ENCODE assay signal across 8 mouse cellular contexts in the genomic region with DNA sequence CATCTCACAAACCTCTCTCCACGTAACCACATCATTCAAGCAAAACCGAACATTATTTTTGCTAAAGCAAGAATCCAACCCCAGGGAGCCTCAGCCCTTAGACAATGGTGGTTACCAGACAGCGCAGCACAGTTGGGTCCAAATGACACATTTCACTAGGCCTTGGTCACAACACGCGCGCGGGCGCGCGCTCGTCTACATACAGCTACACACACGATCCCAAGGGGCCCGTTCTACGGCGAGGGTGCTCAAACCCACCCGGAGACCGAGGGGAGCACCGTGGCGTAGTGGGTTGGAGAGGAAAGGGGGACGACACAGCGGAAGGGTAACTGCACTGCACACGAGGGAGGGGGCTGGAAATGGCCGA. TPM values are rescaled to one million over a fixed set of nuclear protein-coding genes. Genes with fewer than 3 reads are reported as not detected.
DNase-seq lines count a peak whose midpoint lies in the region; ATAC-seq and TF ChIP-seq lines count a peak whose summit lies in the region.

No protein-coding gene starts in this region.

- peak; percentile 4; the same call in 1 of the 2 replicates for ATAC-seq in forebrain, embryonic 13.5 days
- no peak for ATAC-seq in heart, postnatal 0 days (ENCODE audit: insufficient read depth, low read depth)
- ATAC-seq in liver, embryonic 15.5 days (ENCODE audit: insufficient read depth), result no peak
- peak; percentile 13; the same call in 1 of the 2 replicates for ATAC-seq in neural tube, embryonic 13.5 days (ENCODE audit: low read depth)

- H3K4me1 ChIP-seq in E14TG2a.4 (replicated peaks; ENCODE audit: low read depth, low read length), result peaks cover 39% of the 10 kb centered on the region
- peaks cover 23% of the 10 kb centered on the region for H3K4me1 ChIP-seq in forebrain, embryonic 13.5 days
- H3K4me1 ChIP-seq in heart, postnatal 0 days (ENCODE audit: control insufficient read depth, insufficient read depth), result peaks cover 5% of the 10 kb centered on the region
- H3K4me1 ChIP-seq in liver, embryonic 15.5 days (replicated peaks), result peaks cover 38% of the 10 kb centered on the region
- peaks cover 37% of the 10 kb centered on the region for H3K4me1 ChIP-seq in neural tube, embryonic 13.5 days (replicated peaks)

- H3K9ac ChIP-seq in forebrain, embryonic 13.5 days, result peak overlapping the region; percentile 100
- H3K9ac ChIP-seq in heart, postnatal 0 days (replicated peaks; ENCODE audit: low read depth, low read length), result peak overlapping the region; percentile 97
- peak overlapping the region; percentile 98 for H3K9ac ChIP-seq in liver, embryonic 15.5 days
- peak overlapping the region; percentile 100 for H3K9ac ChIP-seq in neural tube, embryonic 13.5 days

- no peaks in the 10 kb centered on the region for H3K27me3 ChIP-seq in E14TG2a.4 (ENCODE audit: insufficient read depth, low read length)
- no peaks in the 10 kb centered on the region for H3K27me3 ChIP-seq in forebrain, embryonic 13.5 days
- no peaks in the 10 kb centered on the region for H3K27me3 ChIP-seq in heart, postnatal 0 days (ENCODE audit: control insufficient read depth, insufficient read depth, low read length)
- no peaks in the 10 kb centered on the region for H3K27me3 ChIP-seq in liver, embryonic 15.5 days
- no peaks in the 10 kb centered on the region for H3K27me3 ChIP-seq in neural tube, embryonic 13.5 days

- no peaks in the 10 kb centered on the region for H3K9me3 ChIP-seq in E14TG2a.4 (ENCODE audit: low read length)
- H3K9me3 ChIP-seq in forebrain, embryonic 13.5 days (replicated peaks), result no peaks in the 10 kb centered on the region
- no peaks in the 10 kb centered on the region for H3K9me3 ChIP-seq in heart, postnatal 0 days (replicated peaks; ENCODE audit: control insufficient read depth, low read length)
- no peaks in the 10 kb centered on the region for H3K9me3 ChIP-seq in liver, embryonic 15.5 days (replicated peaks)
- no peaks in the 10 kb centered on the region for H3K9me3 ChIP-seq in neural tube, embryonic 13.5 days

- DNase-seq in c-Kit-positive CD71-positive TER-119-positive erythroid progenitor cells, embryonic 14.5 days (ENCODE audit: low spot score), result peak; percentile 62
- peak; percentile 46 for DNase-seq in heart, postnatal 0 days (ENCODE audit: low spot score)
- peak; percentile 65 to 71 for DNase-seq in kidney, postnatal 25 days
- peak; percentile 49 for DNase-seq in telencephalon, adult 2 months (ENCODE audit: low read depth, low spot score)

- TF ChIP-seq CTCF in E14TG2a.4 (conservative IDR thresholded peaks at IDR 0.05; ENCODE audit: low read length), result no peak
- no peak for TF ChIP-seq CTCF in heart, postnatal 0 days (IDR thresholded peaks at IDR 0.05; ENCODE audit: low read depth)

- peak overlapping the region; percentile 90 for H3K4me3 ChIP-seq in E14TG2a.4 (replicated peaks; ENCODE audit: low read length)
- H3K4me3 ChIP-seq in forebrain, embryonic 13.5 days, result peak overlapping the region; percentile 99
- H3K4me3 ChIP-seq in heart, postnatal 0 days (ENCODE audit: low read depth, low read length), result peak overlapping the region; percentile 86
- H3K4me3 ChIP-seq in liver, embryonic 15.5 days (replicated peaks), result peak overlapping the region; percentile 95
- H3K4me3 ChIP-seq in neural tube, embryonic 13.5 days, result peak overlapping the region; percentile 89

- H3K27ac ChIP-seq in forebrain, embryonic 13.5 days, result peak overlapping the region; percentile 100
- H3K27ac ChIP-seq in heart, postnatal 0 days (ENCODE audit: low read depth), result peak overlapping the region; percentile 100
- H3K27ac ChIP-seq in liver, embryonic 15.5 days (replicated peaks), result peak overlapping the region; percentile 98
- peak overlapping the region; percentile 100 for H3K27ac ChIP-seq in neural tube, embryonic 13.5 days (replicated peaks)

- H3K36me3 ChIP-seq in E14TG2a.4 (ENCODE audit: insufficient read depth, low read length), result no peaks in the 10 kb centered on the region
- no peaks in the 10 kb centered on the region for H3K36me3 ChIP-seq in forebrain, embryonic 13.5 days (ENCODE audit: poor library complexity, severe bottlenecking)
- no peaks in the 10 kb centered on the region for H3K36me3 ChIP-seq in heart, postnatal 0 days (replicated peaks; ENCODE audit: control insufficient read depth, insufficient read depth, low read length)
- no peaks in the 10 kb centered on the region for H3K36me3 ChIP-seq in liver, embryonic 15.5 days (replicated peaks)
- no peaks in the 10 kb centered on the region for H3K36me3 ChIP-seq in neural tube, embryonic 13.5 days

- under 1% methylated on average over 23 of the region's 23 CpGs for WGBS in forebrain, embryonic 13.5 days
- WGBS in heart, postnatal 0 days, result under 1% methylated on average over 23 of the region's 23 CpGs
- under 1% methylated on average over 23 of the region's 23 CpGs for WGBS in liver, embryonic 15.5 days (ENCODE audit: insufficient replicate concordance)
- WGBS in neural tube, embryonic 13.5 days, result 0% methylated on average over 23 of the region's 23 CpGs

- TF ChIP-seq EP300 in heart, postnatal 0 days (IDR thresholded peaks at IDR 0.05; ENCODE audit: low read depth), result no peak

- peak overlapping the region; percentile 73 for H3K4me2 ChIP-seq in forebrain, embryonic 13.5 days
- H3K4me2 ChIP-seq in heart, postnatal 0 days (ENCODE audit: low read depth, low read length), result peak overlapping the region; percentile 66
- peak overlapping the region; percentile 90 for H3K4me2 ChIP-seq in liver, embryonic 15.5 days
- H3K4me2 ChIP-seq in neural tube, embryonic 13.5 days, result peak overlapping the region; percentile 74

RNA-seq across cellular contexts. Expression of gene Fbxo11, which starts 1.1 kb away (rescaled TPM):
- polyA plus RNA-seq in forebrain, embryonic 13.5 days (2015; fragmentation: Nextera tagmentation; extraction: Ambion mirVana), result 28.0 and 28.6 TPM in 2 replicates
- total RNA-seq in heart, postnatal 0 days (2014; rRNA removed; ENCODE audit: low replicate concordance), result 11.4 and 20.0 TPM in 2 replicates
- 7.7 and 8.7 TPM in 2 replicates for polyA plus RNA-seq in heart, postnatal 0 days (2015; fragmentation: Nextera tagmentation; extraction: Ambion mirVana)
- 3.2 and 4.1 TPM in 2 replicates for polyA plus RNA-seq in liver, embryonic 15.5 days (2015; fragmentation: Nextera tagmentation; extraction: Ambion mirVana)
- 30.7 and 30.9 TPM in 2 replicates for polyA plus RNA-seq in neural tube, embryonic 13.5 days (2015; fragmentation: Nextera tagmentation; extraction: Ambion mirVana)

Comparison
In these comparisons a context has a peak if more than half of its experiments do, and no peak if none do; other contexts are left out.
1. ATAC-seq: peak in forebrain, embryonic 13.5 days (single experiment) and neural tube, embryonic 13.5 days (single experiment); none in heart, postnatal 0 days (single experiment) and liver, embryonic 15.5 days (single experiment).
2. Peak in every context shown above with its lines, with median percentiles within 50 percentile points of each other: H3K4me3 ChIP-seq, DNase-seq, H3K27ac ChIP-seq, H3K4me2 ChIP-seq and H3K9ac ChIP-seq.